14 mouse cellular contexts compared by ENCODE assay signal in the genomic region with DNA sequence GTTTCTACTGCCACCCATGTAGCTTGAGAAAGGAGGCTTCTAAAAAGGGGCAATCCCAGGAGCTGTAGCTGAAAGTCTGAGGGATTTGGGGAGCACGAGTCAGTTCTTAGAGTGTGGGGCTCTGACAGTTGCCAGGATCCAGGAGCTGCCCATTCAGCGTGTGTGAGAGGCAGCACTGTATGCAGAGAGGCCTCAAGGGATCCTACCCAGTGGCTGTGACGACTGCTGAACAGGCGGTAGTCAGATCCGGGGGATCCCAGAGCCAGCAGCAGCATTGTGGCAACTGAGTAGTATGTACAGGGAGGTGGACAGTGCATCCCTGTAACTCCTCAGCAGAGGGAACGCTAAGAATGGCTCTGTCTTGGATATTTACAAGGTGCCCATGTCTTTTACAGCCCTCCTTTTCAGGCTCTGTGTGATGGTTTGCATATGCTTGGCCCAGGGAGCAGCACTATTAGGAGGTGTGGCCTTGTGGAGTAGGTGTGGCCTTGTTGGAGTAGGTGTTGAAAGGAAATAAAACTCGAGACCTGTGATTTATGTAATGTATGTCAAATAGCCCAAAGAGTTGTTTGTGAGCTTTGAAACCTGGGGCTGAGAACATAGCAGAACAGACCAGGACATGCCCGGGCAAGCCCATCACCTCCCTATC. TPM values are rescaled to one million over a fixed set of nuclear protein-coding genes. Genes with fewer than 3 reads are reported as not detected.
DNase-seq lines count a peak whose midpoint lies in the region; ATAC-seq and TF ChIP-seq lines count a peak whose summit lies in the region.
"Had no signal": no experiment of that assay in that cellular context is flagged by ENCODE, and none has a peak within 500 bp of the region (broad histone marks: within the 10 kb centered on the region; RNA-seq: fewer than 3 reads in every experiment).

No protein-coding gene starts in this region.

- H3K27me3 ChIP-seq in megakaryocyte, embryonic 14.5 days (replicated peaks): peaks cover 36% of the 10 kb centered on the region
- H3K27me3 ChIP-seq in E14TG2a.4 (ENCODE audit: insufficient read depth, low read length): no peaks in the 10 kb centered on the region

- no peak for ATAC-seq in megakaryocyte, adult 5-6 weeks (ENCODE audit: poor library complexity, severe bottlenecking)

- no peak for TF ChIP-seq CTCF in E14TG2a.4 (conservative IDR thresholded peaks at IDR 0.05; ENCODE audit: low read length)

- H3K4me1 ChIP-seq in megakaryocyte, embryonic 14.5 days: peaks cover 44% of the 10 kb centered on the region
- H3K4me1 ChIP-seq in E14TG2a.4 (replicated peaks; ENCODE audit: low read depth, low read length): peaks cover 96% of the 10 kb centered on the region

- no peaks in the 10 kb centered on the region for H3K9me3 ChIP-seq in megakaryocyte, embryonic 14.5 days
- H3K9me3 ChIP-seq in E14TG2a.4 (ENCODE audit: low read length): no peaks in the 10 kb centered on the region

- H3K4me3 ChIP-seq in megakaryocyte, embryonic 14.5 days (replicated peaks): peak overlapping the region; percentile 21
- H3K4me3 ChIP-seq in E14TG2a.4 (replicated peaks; ENCODE audit: low read length): peak overlapping the region; percentile 37
- H3K4me3 ChIP-seq: erythroblast, embryonic 14.5 days had no signal

- no peaks in the 10 kb centered on the region for H3K36me3 ChIP-seq in megakaryocyte, embryonic 14.5 days (replicated peaks; ENCODE audit: low read length)
- H3K36me3 ChIP-seq in E14TG2a.4 (ENCODE audit: insufficient read depth, low read length): no peaks in the 10 kb centered on the region

- peak; percentile 88 for DNase-seq in ZHBTc4 (ENCODE audit: low read depth, low spot score)
- peak; percentile 22 for DNase-seq in lung, postnatal 14 days
- DNase-seq in urinary bladder, postnatal 25 days (ENCODE audit: low spot score): no peak
- DNase-seq in adrenal gland, adult 18-20 months (ENCODE audit: low spot score in 2 of 2): no peak
- DNase-seq: adrenal gland, postnatal 14 days; kidney, adult 9 months; right cerebral cortex, postnatal 4 days had no signal

RNA-seq across cellular contexts. Expression of gene Klhdc8a, which starts 33.1 kb away (rescaled TPM):
- not detected in 2 replicates for polyA plus RNA-seq in megakaryocyte, embryonic 14.5 days (2012; ENCODE audit: insufficient read depth, low replicate concordance)
- not detected in 2 replicates for total RNA-seq in megakaryocyte, adult 5-6 weeks (2015)
- total RNA-seq in megakaryocyte, adult 5-6 weeks (2017): not detected in 2 replicates
- 100 to 1,000 TPM; 114 to 144 TPM for total RNA-seq in adrenal gland, adult 18-20 months (2021)
- total RNA-seq: common myeloid progenitor, adult 5-6 weeks had no signal
- polyA plus RNA-seq: erythroblast, embryonic 14.5 days had no signal

RNA-seq across cellular contexts. Expression of gene Gm10188, which starts 35.8 kb away (rescaled TPM):
- not detected in 2 replicates for polyA plus RNA-seq in megakaryocyte, embryonic 14.5 days (2012; ENCODE audit: insufficient read depth, low replicate concordance)
- not detected in 2 replicates for total RNA-seq in megakaryocyte, adult 5-6 weeks (2015)
- total RNA-seq in megakaryocyte, adult 5-6 weeks (2017): not detected in 2 replicates
- total RNA-seq in adrenal gland, adult 18-20 months (2021): not detected
- total RNA-seq: adrenal gland, postnatal 14 days; common myeloid progenitor, adult 5-6 weeks had no signal
- polyA plus RNA-seq: erythroblast, embryonic 14.5 days; hindbrain, embryonic 11.5 days; liver, embryonic 16.5 days had no signal

RNA-seq across cellular contexts. Expression of gene Nuak2, which starts 50.6 kb away (rescaled TPM):
- polyA plus RNA-seq in megakaryocyte, embryonic 14.5 days (2012; ENCODE audit: insufficient read depth, low replicate concordance): 1.3 and 1.7 TPM in 2 replicates
- 23.9 and 24.2 TPM in 2 replicates for total RNA-seq in megakaryocyte, adult 5-6 weeks (2015)
- total RNA-seq in megakaryocyte, adult 5-6 weeks (2017): 14.3 and 16.7 TPM in 2 replicates
- 1 to 10 TPM; 4.6 to 6.9 TPM for total RNA-seq in adrenal gland, adult 18-20 months (2021)
- polyA plus RNA-seq: erythroblast, embryonic 14.5 days had no signal

Comparison
In these comparisons a context has a peak if more than half of its experiments do, and no peak if none do; other contexts are left out.
1. DNase-seq: peak in ZHBTc4 (single experiment) and lung, postnatal 14 days (single experiment); none in urinary bladder, postnatal 25 days (single experiment) and adrenal gland, adult 18-20 months (0 of 2).
2. RNA of gene Klhdc8a, which starts 33.1 kb away (total RNA-seq): 114 to 144 TPM in adrenal gland, adult 18-20 months; not detected in megakaryocyte, adult 5-6 weeks; every median in the first group is over 100 times any median in the second.